Mouse (Mus musculus): Measurements from ENCODE around the gene Slc3a1. TPM values are rescaled to one million over a fixed set of nuclear protein-coding genes. Genes with fewer than 3 reads are reported as not detected.
A peak's percentile ranks its signal among the peaks of the same experiment; 100 is the strongest.

Gene Slc3a1
- total RNA-seq, 2 experiments from 2014 or later, result 0.04 TPM; not detected in 1

- no peak for ATAC-seq (replicated peaks; ENCODE audit: poor library complexity)
These were observed 60.2 kb downstream of the Slc3a1 start for GRCm38 (mm10) chr17:85088401-85088800.

GRCm38 (mm10) chr17:85089011-85089410, 60.8 kb downstream of the Slc3a1 start:
- 0 out of 2 replicates have a peak, but pooled peaks have one; percentile 5 for ATAC-seq (replicated peaks; ENCODE audit: poor library complexity)

GRCm38 (mm10) chr17:85089621-85090020, 61.4 kb downstream of the Slc3a1 start:
- no peak; the same call in 1 of the 2 replicates for ATAC-seq (replicated peaks; ENCODE audit: poor library complexity)

- ATAC-seq (replicated peaks; ENCODE audit: poor library complexity), result peak; percentile 93
These were observed 62.2 kb downstream of the Slc3a1 start, which contains the start of the genes Prepl and Camkmt for GRCm38 (mm10) chr17:85090120-85091099. Gene Prepl (minus strand): TSS chr17:85090241. Gene Camkmt (plus strand): TSS chr17:85090552.

- no peak for ATAC-seq (replicated peaks; ENCODE audit: poor library complexity)
These were observed 63.6 kb downstream of the Slc3a1 start for GRCm38 (mm10) chr17:85091762-85092161.

GRCm38 (mm10) chr17:85096396-85096795, 68.2 kb downstream of the Slc3a1 start:
- no peak for ATAC-seq (replicated peaks; ENCODE audit: poor library complexity)

- no peak for ATAC-seq (replicated peaks; ENCODE audit: poor library complexity)
These were observed 70.6 kb downstream of the Slc3a1 start for GRCm38 (mm10) chr17:85098677-85099323.

GRCm38 (mm10) chr17:85100232-85100631, 72.1 kb downstream of the Slc3a1 start:
- no peak for ATAC-seq (replicated peaks; ENCODE audit: poor library complexity)

GRCm38 (mm10) chr17:85101751-85102150, 73.6 kb downstream of the Slc3a1 start:
- ATAC-seq (replicated peaks; ENCODE audit: poor library complexity), result no peak

- ATAC-seq (replicated peaks; ENCODE audit: poor library complexity), result peak; percentile 99
These were observed 75.1 kb downstream of the Slc3a1 start for GRCm38 (mm10) chr17:85103310-85103709.

- no peak for ATAC-seq (replicated peaks; ENCODE audit: poor library complexity)
These were observed 82.5 kb downstream of the Slc3a1 start for GRCm38 (mm10) chr17:85110640-85111039.

GRCm38 (mm10) chr17:85113441-85113840, 85.3 kb downstream of the Slc3a1 start:
- no peak for ATAC-seq (replicated peaks; ENCODE audit: poor library complexity)

Other genes starting within 250 kb of the Slc3a1 start
- gene Lrpprc, start 237.6 kb upstream of the Slc3a1 start, total RNA-seq (2015), result 42.0 and 53.0 TPM in 2 replicates
- 76.3 and 91.4 TPM in 2 replicates for gene Lrpprc, start 237.6 kb upstream of the Slc3a1 start, total RNA-seq (2017)
- 46.0 and 48.4 TPM in 2 replicates for gene Ppm1b, start 71.6 kb upstream of the Slc3a1 start, total RNA-seq (2015)
- 51.4 and 59.9 TPM in 2 replicates for gene Ppm1b, start 71.6 kb upstream of the Slc3a1 start, total RNA-seq (2017)
- 29.0 and 36.8 TPM in 2 replicates for gene Prepl, start 61.9 kb downstream of the Slc3a1 start, total RNA-seq (2015)
- 24.9 and 30.2 TPM in 2 replicates for gene Prepl, start 61.9 kb downstream of the Slc3a1 start, total RNA-seq (2017)
- 5.3 and 5.9 TPM in 2 replicates for gene Camkmt, start 62.2 kb downstream of the Slc3a1 start, total RNA-seq (2015)
- 2.1 and 4.0 TPM in 2 replicates for gene Camkmt, start 62.2 kb downstream of the Slc3a1 start, total RNA-seq (2017)

Data from megakaryocyte progenitor cell, adult 5-6 weeks (primary cell).